Mouse (Mus musculus) ES-E14 (cell line): ENCODE data around the gene Nlgn2. TPM values are rescaled to one million over a fixed set of nuclear protein-coding genes. Genes with fewer than 3 reads are reported as not detected.

Experiments
- DNase-seq: peaks from one replicate; pipeline ENCODE4 v3.0.0-alpha.2; 2013; ENCODE audit warnings: low read depth, low spot score
- H3K27ac ChIP-seq: 2 replicates; pipeline ENCODE4 v1.5.1; 2012; ENCODE audit warnings: low read depth, mild to moderate bottlenecking, low read length, moderate library complexity, mixed read lengths; ENCODE audit not compliant: poor library complexity, insufficient read depth, severe bottlenecking
- H3K36me3 ChIP-seq: 2 replicates; pipeline ENCODE4 v1.6.1; 2012; ENCODE audit warnings: mild to moderate bottlenecking, low read length, moderate library complexity, mixed read lengths; ENCODE audit not compliant: control insufficient read depth, poor library complexity, insufficient read depth, severe bottlenecking
- H3K4me1 ChIP-seq, 2 experiments: fragments of 150-350 bp in 1 of 2; sonication (generic) in 1 of 2; 2 replicates each; pipeline ENCODE4 v1.6.1; 2012; ENCODE audit warnings: low read length in 2 of 2, mild to moderate bottlenecking in 1 of 2, mixed read lengths in 1 of 2; ENCODE audit not compliant: control insufficient read depth in 2 of 2, insufficient read depth in 2 of 2, poor library complexity in 1 of 2
- H3K4me3 ChIP-seq, 2 experiments: fragments of 150-350 bp in 1 of 2; sonication (generic) in 1 of 2; 2 replicates each; pipeline ENCODE4 v1.5.1; 2012; ENCODE audit warnings: low read length in 2 of 2, low read depth in 1 of 2, mild to moderate bottlenecking in 1 of 2, mixed read lengths in 1 of 2; ENCODE audit not compliant: insufficient read depth in 1 of 2, poor library complexity in 1 of 2, severe bottlenecking in 1 of 2
- H3K9ac ChIP-seq: 2 replicates; pipeline ENCODE4 v1.6.1; 2012; ENCODE audit warnings: low read depth, mild to moderate bottlenecking, low read length, mixed read lengths; ENCODE audit not compliant: poor library complexity, insufficient read depth, severe bottlenecking
- H3K9me3 ChIP-seq: fragments of 150-350 bp; sonication (generic); 2 replicates; pipeline ENCODE4 v1.6.1; 2012; ENCODE audit warnings: low read depth, mild to moderate bottlenecking, low read length; ENCODE audit not compliant: control insufficient read depth, insufficient read depth
- CHD2 ChIP-seq: IDR thresholded peaks from 2 replicates; pipeline ENCODE4 v1.6.1; 2014; ENCODE audit warnings: mild to moderate bottlenecking, low read depth, low read length, inconsistent platforms
- HCFC1 ChIP-seq: IDR thresholded peaks from 2 replicates; pipeline ENCODE4 v1.6.1; 2012; ENCODE audit warnings: low read length, inconsistent platforms, borderline replicate concordance; ENCODE audit not compliant: insufficient read depth
- MAFK ChIP-seq: IDR thresholded peaks from 2 replicates; pipeline ENCODE4 v1.6.1; 2014; ENCODE audit warnings: mild to moderate bottlenecking, low read depth, low read length, inconsistent platforms; ENCODE audit not compliant: insufficient read depth
- ZC3H11A ChIP-seq: IDR thresholded peaks from 2 replicates; pipeline ENCODE4 v1.6.1; 2012; ENCODE audit warnings: low read depth, mild to moderate bottlenecking, inconsistent platforms, low read length, borderline replicate concordance
- ZNF384 ChIP-seq: IDR thresholded peaks from 2 replicates; pipeline ENCODE4 v1.6.1; 2012; ENCODE audit warnings: low read depth, low read length, inconsistent platforms
- in situ Hi-C, 2 experiments: fragments of 600-800 bp; cut with MboI; formaldehyde crosslinking; loops; one replicate each; pipeline ENCODE4 v1.15.1; 2025; ENCODE audit warnings: low sequenced_read_pairs in 2 of 2, inconsistent platforms in 1 of 2; ENCODE audit not compliant: unreplicated experiment in 2 of 2
- total RNA-seq: library from RNA; depleted of rRNA; stranded (reverse); fragments of 300-350 nt; gene quantifications from 2 replicates; pipeline ENCODE4 v1.2.3, GENCODE M21; 2012

Nlgn2 gene
- total RNA-seq, 1 experiment = 8.9 TPM

GRCm38 (mm10) chr11:69871822-69872221 lies 34.2 kb upstream of the Nlgn2 start:
- Histone ChIP-seq H3K9me3 (no peaks in the 10 kb centered on the region), H3K4me3 (no peak overlapping the region), H3K27ac (no peak overlapping the region), H3K4me1 (peaks cover 2 to 8% of the 10 kb centered on the region in 2 experiments; a peak in 1 of 4 replicates), H3K9ac (no peak overlapping the region), H3K36me3 (no peaks in the 10 kb centered on the region)
- in situ Hi-C loops = loop anchor here in 1 of 2 experiments (10.0 kb wide), 1 partner anchor 67 kb away; the partner anchor contains the start of genes Fgf11 and Tmem102
- TF ChIP-seq CHD2 (no peak), ZC3H11A (no peak), MAFK (no peak), ZNF384 (no peak), HCFC1 (no peak)
- DNase-seq = no peak

GRCm38 (mm10) chr11:69870289-69871069 lies 32.9 kb upstream of the Nlgn2 start:
- no peak for TF ChIP-seq ZC3H11A
- H3K4me3 ChIP-seq = no peak overlapping the region
- no peaks in the 10 kb centered on the region for H3K9me3 ChIP-seq
- peaks cover 2 to 5% of the 10 kb centered on the region in 2 experiments; a peak in 1 of 4 replicates for H3K4me1 ChIP-seq
- H3K36me3 ChIP-seq = no peaks in the 10 kb centered on the region
- in situ Hi-C loops = loop anchor here in 1 of 2 experiments (10.0 kb wide), 1 partner anchor 66 kb away; the partner anchor contains the start of genes Fgf11 and Tmem102
- no peak overlapping the region for H3K9ac ChIP-seq
- no peak for DNase-seq
- no peak overlapping the region for H3K27ac ChIP-seq

GRCm38 (mm10) chr11:69867335-69867734 lies 29.8 kb upstream of the Nlgn2 start:
- H3K4me3 ChIP-seq = no peak overlapping the region
- H3K9me3 ChIP-seq = no peaks in the 10 kb centered on the region
- H3K4me1 ChIP-seq = peaks cover 2 to 5% of the 10 kb centered on the region in 2 experiments; a peak in 2 of 4 replicates
- H3K9ac ChIP-seq = no peak overlapping the region
- DNase-seq = no peak
- in situ Hi-C loops = no loop called here
- H3K36me3 ChIP-seq = no peaks in the 10 kb centered on the region
- H3K27ac ChIP-seq = no peak overlapping the region
- TF ChIP-seq CHD2 = no peak
- no peak for TF ChIP-seq ZC3H11A
- TF ChIP-seq ZNF384 = no peak
- no peak for TF ChIP-seq HCFC1
- TF ChIP-seq MAFK = no peak

- TF ChIP-seq CHD2 = no peak
- no peak for TF ChIP-seq ZNF384
- TF ChIP-seq HCFC1 = no peak
- TF ChIP-seq ZC3H11A = no peak
- no peak for TF ChIP-seq MAFK
- Histone ChIP-seq H3K36me3 (no peaks in the 10 kb centered on the region), H3K9ac (no peak overlapping the region), H3K9me3 (no peaks in the 10 kb centered on the region), H3K4me1 (peaks cover 2 to 5% of the 10 kb centered on the region in 2 experiments; a peak in 2 of 4 replicates), H3K27ac (no peak overlapping the region), H3K4me3 (no peak overlapping the region)
- in situ Hi-C loops = no loop called here
- DNase-seq = no peak
These were observed 28.0 kb upstream of the Nlgn2 start for GRCm38 (mm10) chr11:69865561-69865960.
